Comparison of ENCODE assay signal across 8 mouse cellular contexts in genomic region chrX:35888945-35889799, GRCm38 (mm10). TPM values are rescaled to one million over a fixed set of nuclear protein-coding genes. Genes with fewer than 3 reads are reported as not detected.
DNase-seq lines count a peak whose midpoint lies in the region; ATAC-seq and TF ChIP-seq lines count a peak whose summit lies in the region.

No protein-coding gene starts in this region.

- H3K4me3 ChIP-seq in kidney, embryonic 14.5 days (ENCODE audit: low read length): peak overlapping the region; percentile 55
- peak overlapping the region; percentile 91 for H3K4me3 ChIP-seq in cerebellum, adult 2 months (replicated peaks; ENCODE audit: insufficient read depth, low read depth, low read length)
- peak overlapping the region; percentile 55 for H3K4me3 ChIP-seq in intestine, embryonic 14.5 days (ENCODE audit: low read depth, low read length)
- peak overlapping the region; percentile 52 for H3K4me3 ChIP-seq in liver, embryonic 12.5 days
- peak overlapping the region; percentile 56 for H3K4me3 ChIP-seq in stomach, embryonic 15.5 days (replicated peaks)

- TF ChIP-seq CTCF in cerebellum, adult 2 months (IDR thresholded peaks at IDR 0.05; ENCODE audit: borderline replicate concordance, insufficient read depth, low read depth, low read length): no peak

- 14% methylated on average over 35 of the region's 58 CpGs for WGBS in kidney, embryonic 14.5 days
- 10% methylated on average over 36 of the region's 58 CpGs for WGBS in cerebellum, adult 2 months
- WGBS in intestine, embryonic 14.5 days: 5% methylated on average over 37 of the region's 58 CpGs
- WGBS in liver, embryonic 12.5 days (ENCODE audit: insufficient replicate concordance): 6% methylated on average over 41 of the region's 58 CpGs
- 9% methylated on average over 47 of the region's 58 CpGs for WGBS in stomach, embryonic 15.5 days

- ATAC-seq in kidney, embryonic 14.5 days (ENCODE audit: low FRiP score, low TSS enrichment): peak; percentile 70
- ATAC-seq in intestine, embryonic 14.5 days (replicated peaks; ENCODE audit: low FRiP score, low TSS enrichment, low read depth): peak; percentile 74
- no peak for ATAC-seq in liver, embryonic 12.5 days
- ATAC-seq in monocyte, adult 5-6 weeks (replicated peaks; ENCODE audit: insufficient number of reproducible peaks, low FRiP score, low TSS enrichment, poor library complexity, severe bottlenecking): peak; percentile 82
- ATAC-seq in stomach, embryonic 15.5 days (ENCODE audit: insufficient read depth, low FRiP score, low read depth): peak; percentile 9; the same call in 1 of the 2 replicates

- H3K27ac ChIP-seq in kidney, embryonic 14.5 days (ENCODE audit: low read depth, low read length): peak overlapping the region; percentile 59
- H3K27ac ChIP-seq in cerebellum, adult 2 months (ENCODE audit: insufficient read depth, low read length): no peak overlapping the region
- H3K27ac ChIP-seq in intestine, embryonic 14.5 days (ENCODE audit: low read depth): no peak overlapping the region
- no peak overlapping the region for H3K27ac ChIP-seq in liver, embryonic 12.5 days
- peak overlapping the region; percentile 73; the same call in 1 of the 2 replicates for H3K27ac ChIP-seq in stomach, embryonic 15.5 days

- no peaks in the 10 kb centered on the region for H3K4me1 ChIP-seq in kidney, embryonic 14.5 days (ENCODE audit: control insufficient read depth, insufficient read depth, low read length)
- no peaks in the 10 kb centered on the region for H3K4me1 ChIP-seq in cerebellum, adult 2 months (ENCODE audit: control insufficient read depth, insufficient read depth, low read length)
- H3K4me1 ChIP-seq in intestine, embryonic 14.5 days (replicated peaks; ENCODE audit: control insufficient read depth, insufficient read depth, low read length): no peaks in the 10 kb centered on the region
- no peaks in the 10 kb centered on the region for H3K4me1 ChIP-seq in liver, embryonic 12.5 days
- no peaks in the 10 kb centered on the region for H3K4me1 ChIP-seq in stomach, embryonic 15.5 days

- H3K9me3 ChIP-seq in kidney, embryonic 14.5 days (ENCODE audit: control insufficient read depth, low read length): no peaks in the 10 kb centered on the region
- no peaks in the 10 kb centered on the region for H3K9me3 ChIP-seq in intestine, embryonic 14.5 days (ENCODE audit: control insufficient read depth, low read length)
- H3K9me3 ChIP-seq in liver, embryonic 12.5 days (replicated peaks): no peaks in the 10 kb centered on the region
- H3K9me3 ChIP-seq in stomach, embryonic 15.5 days: no peaks in the 10 kb centered on the region

- peak overlapping the region; percentile 73 for H3K9ac ChIP-seq in kidney, embryonic 14.5 days (ENCODE audit: low read depth, low read length)
- peak overlapping the region; percentile 55 for H3K9ac ChIP-seq in intestine, embryonic 14.5 days (ENCODE audit: low read length)
- H3K9ac ChIP-seq in liver, embryonic 12.5 days: peak overlapping the region; percentile 35
- H3K9ac ChIP-seq in stomach, embryonic 15.5 days: peak overlapping the region; percentile 37

- H3K36me3 ChIP-seq in kidney, embryonic 14.5 days (ENCODE audit: control insufficient read depth, insufficient read depth, low read length): no peaks in the 10 kb centered on the region
- H3K36me3 ChIP-seq in intestine, embryonic 14.5 days (ENCODE audit: control insufficient read depth, insufficient read depth, low read length): no peaks in the 10 kb centered on the region
- no peaks in the 10 kb centered on the region for H3K36me3 ChIP-seq in liver, embryonic 12.5 days
- no peaks in the 10 kb centered on the region for H3K36me3 ChIP-seq in stomach, embryonic 15.5 days

- peak overlapping the region; percentile 51 for H3K4me2 ChIP-seq in kidney, embryonic 14.5 days (replicated peaks; ENCODE audit: low read depth, low read length)
- H3K4me2 ChIP-seq in intestine, embryonic 14.5 days (ENCODE audit: low read length): peak overlapping the region; percentile 52
- H3K4me2 ChIP-seq in liver, embryonic 12.5 days: peak overlapping the region; percentile 65
- H3K4me2 ChIP-seq in stomach, embryonic 15.5 days: peak overlapping the region; percentile 60

- no peaks in the 10 kb centered on the region for H3K27me3 ChIP-seq in kidney, embryonic 14.5 days (ENCODE audit: control insufficient read depth, insufficient read depth, low read length)
- no peaks in the 10 kb centered on the region for H3K27me3 ChIP-seq in cerebellum, adult 2 months (ENCODE audit: control insufficient read depth, insufficient read depth, low read length)
- H3K27me3 ChIP-seq in intestine, embryonic 14.5 days (replicated peaks; ENCODE audit: control insufficient read depth, insufficient read depth, low read length): no peaks in the 10 kb centered on the region
- peaks cover 28% of the 10 kb centered on the region for H3K27me3 ChIP-seq in liver, embryonic 12.5 days (replicated peaks)
- no peaks in the 10 kb centered on the region for H3K27me3 ChIP-seq in stomach, embryonic 15.5 days (replicated peaks)

- no peak for TF ChIP-seq POLR2A in cerebellum, adult 2 months (IDR thresholded peaks at IDR 0.05; ENCODE audit: borderline replicate concordance, insufficient read depth, low read length)

- no peak for DNase-seq in kidney, adult 8-10 months
- peak in 1 of 2 experiments; percentile 34 for DNase-seq in cerebellum, adult 2 months
- DNase-seq in frontal cortex, postnatal 14 days (ENCODE audit: low spot score in 2 of 2): peak; percentile 6 to 10
- peak; percentile 75 for DNase-seq in intestine, embryonic 14.5 days (ENCODE audit: low spot score)

RNA-seq across cellular contexts. Expression of gene Dock11, which starts 0.5 kb away (rescaled TPM):
- 14.2 and 22.8 TPM in 2 replicates for polyA plus RNA-seq in kidney, embryonic 14.5 days (2014; fragmentation: Nextera tagmentation; extraction: Ambion mirVana)
- polyA plus RNA-seq in cerebellum, adult 2 months (2012; rRNA removed): 6.7 and 7.0 TPM in 2 replicates
- 19.0 and 22.3 TPM in 2 replicates for polyA plus RNA-seq in intestine, embryonic 14.5 days (2014; fragmentation: Nextera tagmentation; extraction: Ambion mirVana)
- 5.2 and 5.7 TPM in 2 replicates for polyA plus RNA-seq in liver, embryonic 12.5 days (2016; fragmentation: Nextera tagmentation; extraction: Ambion mirVana)
- 179 to 261 TPM (median 185 TPM) in 3 replicates for total RNA-seq in monocyte, adult 5-6 weeks (2017)
- polyA plus RNA-seq in stomach, embryonic 15.5 days (2015; fragmentation: Nextera tagmentation; extraction: Ambion mirVana): 14.1 and 17.0 TPM in 2 replicates

Comparison
In these comparisons a context has a peak if more than half of its experiments do, and no peak if none do; other contexts are left out.
1. H3K27ac ChIP-seq: peak in kidney, embryonic 14.5 days (single experiment) and stomach, embryonic 15.5 days (single experiment); none in cerebellum, adult 2 months (single experiment), intestine, embryonic 14.5 days (single experiment) and liver, embryonic 12.5 days (single experiment).
2. DNase-seq: peak in frontal cortex, postnatal 14 days (2 of 2) and intestine, embryonic 14.5 days (single experiment); none in kidney, adult 8-10 months (0 of 2).
3. Peak in every context shown above with its lines, with median percentiles within 50 percentile points of each other: H3K4me2 ChIP-seq, H3K4me3 ChIP-seq and H3K9ac ChIP-seq.